Mouse (Mus musculus): ENCODE measurements around the gene Lpar1.

DNA sequence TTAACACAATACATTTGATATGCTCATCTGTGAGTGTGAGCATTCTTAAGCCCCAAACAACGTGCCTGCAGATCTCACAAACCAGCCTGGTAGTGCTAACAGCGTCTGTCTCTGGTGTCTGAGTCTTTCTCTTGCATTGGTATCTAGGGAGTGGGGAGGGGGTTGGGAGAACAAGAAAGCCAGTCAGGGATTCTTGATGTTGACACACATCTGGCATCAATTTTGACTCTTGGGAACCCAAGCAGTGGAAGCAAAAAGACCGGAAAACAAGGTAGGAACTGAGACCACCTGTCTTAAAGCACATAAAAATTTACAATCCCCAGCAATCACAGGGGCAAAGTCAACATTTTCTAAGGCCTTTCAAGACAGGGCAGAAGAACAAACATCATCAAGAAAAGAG is 23.4 kb downstream of the Lpar1 start:
- TF ChIP-seq CTCF (IDR thresholded peaks at IDR 0.05; ENCODE audit: low read depth) (no peak), EP300 (optimal IDR thresholded peaks at IDR 0.05) (no peak)
